Mouse (Mus musculus) lung, embryonic 16.5 days (tissue): ENCODE results near the gene Ccdc162. TPM values are rescaled to one million over a fixed set of nuclear protein-coding genes. Genes with fewer than 3 reads are reported as not detected.
"Not testable (repeated sequence)": the region's sequence is repeated elsewhere in the genome, so short reads cannot be mapped to it uniquely, and the experiment has no call there.

Experiments
- ATAC-seq: fragments of 200-750 bp; cut with Nextera tagmentation; 2 replicates; pipeline ENCODE4 v1.8.0; 2017; ENCODE audit warnings: low read depth, mild to moderate bottlenecking, moderate library complexity
- H3K27ac ChIP-seq: fragments of 300-500 bp; sonication (generic); 2 replicates; pipeline ENCODE4 v1.5.1; 2014; ENCODE audit warnings: mild to moderate bottlenecking, control low read depth, low read length
- H3K27me3 ChIP-seq: fragments of 300-500 bp; sonication (generic); 2 replicates; pipeline ENCODE4 v1.6.1; 2014; ENCODE audit warnings: low read depth, low read length, mixed read lengths; ENCODE audit not compliant: control insufficient read depth, insufficient read depth
- H3K36me3 ChIP-seq: fragments of 300-500 bp; sonication (generic); 2 replicates; pipeline ENCODE4 v1.6.1; 2014; ENCODE audit warnings: low read length; ENCODE audit not compliant: control insufficient read depth, insufficient read depth
- H3K4me1 ChIP-seq: fragments of 300-500 bp; sonication (generic); replicated peaks from 2 replicates; pipeline ENCODE4 v1.6.1; 2014; ENCODE audit warnings: low read length, mixed read lengths; ENCODE audit not compliant: control insufficient read depth, insufficient read depth
- H3K4me2 ChIP-seq: fragments of 300-500 bp; sonication (generic); 2 replicates; pipeline ENCODE4 v1.6.1; 2014; ENCODE audit warnings: low read depth, low read length, control low read depth
- H3K4me3 ChIP-seq: fragments of 300-500 bp; sonication (generic); 2 replicates; pipeline ENCODE4 v1.5.1; 2014; ENCODE audit warnings: mild to moderate bottlenecking, low read length, control low read depth
- H3K9ac ChIP-seq: fragments of 300-500 bp; sonication (generic); 2 replicates; pipeline ENCODE4 v1.6.1; 2014; ENCODE audit warnings: low read length, control low read depth
- H3K9me3 ChIP-seq: fragments of 300-500 bp; sonication (generic); 2 replicates; pipeline ENCODE4 v1.6.1; 2016; ENCODE audit warnings: low read length; ENCODE audit not compliant: control insufficient read depth
- WGBS: fragments of 180-500 bp; shearing (Covaris S2); extraction: QIAGEN DNeasy Blood & Tissue Kit; methylation state at CpG from one replicate; pipeline ENCODE4 v1.1.7; 2014; 5-methylcytosine and 5-hydroxymethylcytosine counted together
- polyA plus RNA-seq: library from polyadenylated mRNA; unstranded; fragments of >200 nt; fragmentation: Nextera tagmentation; extraction: Ambion mirVana; gene quantifications from 2 replicates; pipeline ENCODE4 v1.2.1, GENCODE M21; 2015

The Ccdc162 gene
- polyA plus RNA-seq, 1 experiment from 2014 or later, result 1.3 TPM

DNA sequence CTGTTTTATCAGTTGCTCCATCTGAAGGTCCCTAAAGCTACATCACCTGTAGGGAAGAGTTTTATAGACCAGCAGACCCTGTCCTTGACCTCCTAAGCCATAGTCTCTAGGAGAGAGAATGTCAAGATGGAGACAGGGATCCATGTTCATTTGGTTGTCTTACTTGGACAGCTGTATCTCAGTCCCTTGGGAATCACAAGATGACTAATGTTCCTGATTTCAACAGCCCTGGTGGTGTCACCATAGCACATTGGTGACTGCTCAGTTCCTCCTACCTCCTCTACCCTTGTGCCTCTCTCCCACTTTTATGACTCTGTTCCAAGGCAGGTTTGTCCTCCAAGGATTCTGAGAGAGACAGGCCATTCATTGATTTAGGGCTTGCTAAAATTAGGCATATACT, 201.5 kb downstream of the Ccdc162 start:
- Histone ChIP-seq H3K9ac (no peak overlapping the region), H3K4me3 (no peak overlapping the region), H3K36me3 (no peaks in the 10 kb centered on the region), H3K4me1 (0 out of 2 replicates have a peak, but pooled peaks cover 4% of the 10 kb centered on the region), H3K27me3 (no peaks in the 10 kb centered on the region), H3K4me2 (no peak overlapping the region), H3K9me3 (no peaks in the 10 kb centered on the region), H3K27ac (no peak overlapping the region)
- ATAC-seq, result no peak

DNA sequence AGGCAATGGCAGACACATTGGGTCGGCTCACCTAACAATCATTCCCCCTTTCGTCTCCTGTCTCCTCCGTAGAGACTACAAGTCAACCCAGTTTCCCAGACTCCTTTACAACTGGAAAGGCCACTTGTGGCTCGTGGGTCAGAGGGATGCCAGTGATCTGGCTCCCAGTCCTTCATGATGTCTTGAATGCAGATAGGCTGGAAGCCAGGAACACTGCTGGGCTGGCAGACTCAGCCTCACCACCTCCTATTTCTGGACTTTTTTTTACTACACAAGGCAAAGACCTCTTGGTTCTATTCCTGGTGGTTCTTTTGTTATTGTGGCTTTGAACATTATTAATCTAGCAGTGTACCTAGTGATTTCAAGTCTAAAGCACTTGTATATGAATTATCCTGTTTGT, 202.1 kb downstream of the Ccdc162 start:
- Histone ChIP-seq H3K27me3 (no peaks in the 10 kb centered on the region), H3K9ac (no peak overlapping the region), H3K36me3 (no peaks in the 10 kb centered on the region), H3K9me3 (no peaks in the 10 kb centered on the region), H3K4me3 (no peak overlapping the region), H3K27ac (no peak overlapping the region), H3K4me1 (0 out of 2 replicates have a peak, but pooled peaks cover 4% of the 10 kb centered on the region), H3K4me2 (no peak overlapping the region)
- ATAC-seq, result no peak
- 67% methylated on average over 4 of the region's 4 CpGs for WGBS

DNA sequence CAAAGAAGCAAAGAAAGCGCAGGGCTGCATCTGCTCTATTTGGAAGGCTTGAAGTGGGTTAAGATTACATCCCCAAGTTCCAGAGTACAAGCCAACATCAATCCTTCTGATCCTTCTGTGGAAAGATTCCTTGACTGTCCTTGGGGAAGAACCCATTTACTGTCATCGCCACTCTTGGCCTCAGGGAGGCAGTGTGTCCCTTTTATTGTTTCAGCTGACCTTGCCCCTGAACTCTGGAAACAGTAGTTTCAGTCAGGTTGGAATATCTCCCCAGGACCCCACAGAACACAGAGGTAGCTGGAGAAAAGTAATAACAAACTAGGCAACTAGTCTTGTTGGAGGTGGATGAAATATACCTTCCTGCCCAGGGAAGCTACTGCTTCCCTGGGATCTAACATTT, 207.3 kb downstream of the Ccdc162 start:
- Histone ChIP-seq H3K4me1 (no peaks in the 10 kb centered on the region), H3K27ac (no peak overlapping the region), H3K36me3 (no peaks in the 10 kb centered on the region), H3K9ac (no peak overlapping the region), H3K4me2 (no peak overlapping the region), H3K4me3 (no peak overlapping the region), H3K27me3 (no peaks in the 10 kb centered on the region), H3K9me3 (no peaks in the 10 kb centered on the region)
- WGBS, result 27% methylated on average over 2 of the region's 2 CpGs
- no peak for ATAC-seq

- peak; percentile 62 for ATAC-seq
- WGBS, result 0% methylated on average over 3 of the region's 3 CpGs
- not testable (repeated sequence) for H3K9ac ChIP-seq, H3K4me3 ChIP-seq, H3K4me1 ChIP-seq, H3K27me3 ChIP-seq, H3K4me2 ChIP-seq, H3K9me3 ChIP-seq, H3K36me3 ChIP-seq, H3K27ac ChIP-seq
Observed at GRCm38 (mm10) chr10:41505446-41505845, 211.0 kb downstream of the Ccdc162 start.

DNA sequence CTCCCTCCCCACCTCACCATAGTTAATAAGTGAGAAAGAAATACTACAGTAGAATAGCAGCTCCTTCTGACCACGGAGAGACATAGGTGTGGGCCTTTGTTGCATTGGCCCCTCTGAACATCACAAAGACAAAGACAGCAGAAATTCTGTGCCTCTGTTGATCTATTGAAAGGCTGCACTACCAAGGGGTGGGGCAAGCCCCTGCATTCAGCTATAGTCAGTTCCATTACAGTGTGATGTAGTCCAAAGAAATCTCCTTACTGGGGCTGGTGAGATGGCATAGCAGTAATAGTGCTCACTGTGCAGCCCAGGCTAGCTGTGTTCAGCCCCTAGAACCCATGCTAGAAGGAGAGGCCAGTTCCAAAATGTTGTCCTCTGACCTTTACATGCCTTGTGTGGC, 211.4 kb downstream of the Ccdc162 start:
- Histone ChIP-seq H3K4me3 (no peak overlapping the region), H3K9ac (no peak overlapping the region), H3K9me3 (no peaks in the 10 kb centered on the region), H3K4me2 (no peak overlapping the region), H3K27ac (no peak overlapping the region), H3K36me3 (no peaks in the 10 kb centered on the region), H3K4me1 (no peaks in the 10 kb centered on the region), H3K27me3 (no peaks in the 10 kb centered on the region)
- no peak for ATAC-seq
- 71% methylated on average over 1 of the region's 1 CpGs for WGBS

GRCm38 (mm10) chr10:41500941-41501340, 215.5 kb downstream of the Ccdc162 start:
- Histone ChIP-seq H3K9ac (no peak overlapping the region), H3K4me2 (no peak overlapping the region), H3K4me1 (no peaks in the 10 kb centered on the region), H3K27ac (no peak overlapping the region), H3K27me3 (no peaks in the 10 kb centered on the region), H3K4me3 (no peak overlapping the region), H3K36me3 (no peaks in the 10 kb centered on the region), H3K9me3 (no peaks in the 10 kb centered on the region)
- WGBS, result 50% methylated on average over 4 of the region's 4 CpGs
- no peak for ATAC-seq

DNA sequence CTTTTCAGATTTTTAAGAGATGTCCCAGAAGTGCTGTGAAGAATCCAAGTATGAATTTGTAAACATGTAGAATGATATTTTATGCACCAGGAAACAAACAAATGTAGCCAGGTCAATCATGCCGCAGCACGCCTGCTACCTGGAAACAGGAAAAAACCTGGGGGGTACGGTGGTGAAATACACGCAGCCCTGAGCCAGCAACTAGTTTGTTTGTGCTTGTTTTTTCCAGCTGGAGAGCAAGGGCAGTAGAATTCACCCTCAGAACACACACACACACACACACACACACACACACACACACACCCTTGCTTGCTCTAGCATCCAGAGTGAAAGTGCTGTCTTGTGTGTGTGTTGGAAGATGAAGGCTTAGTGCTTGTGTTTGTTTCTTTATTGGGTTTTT, 225.3 kb downstream of the Ccdc162 start:
- WGBS, result 24% methylated on average over 4 of the region's 4 CpGs
- no peak for ATAC-seq

DNA sequence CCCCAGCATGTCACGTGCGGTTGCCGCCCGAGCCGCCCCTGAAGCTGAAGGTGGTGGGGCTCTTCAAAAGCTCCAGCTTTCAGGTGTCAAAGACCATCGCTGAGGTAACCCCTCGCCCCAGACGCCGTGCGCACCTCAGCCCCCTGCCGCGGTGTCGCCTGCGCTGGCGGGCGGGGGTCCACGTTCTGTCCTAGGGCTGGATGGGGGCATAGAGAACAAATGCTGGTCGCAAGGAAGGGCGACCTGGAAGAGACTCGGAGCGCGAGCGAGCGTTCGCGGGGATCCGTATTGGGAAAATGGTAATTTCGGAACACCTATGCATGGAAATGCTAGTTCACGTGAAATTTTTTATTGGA, 225.9 kb downstream of the Ccdc162 start:
- no peak; the same call in 1 of the 2 replicates for ATAC-seq
- H3K27me3 ChIP-seq, result no peaks in the 10 kb centered on the region

More for the DNA sequence above, 225.3 kb downstream of the Ccdc162 start:
- Histone ChIP-seq H3K9me3 (no peaks in the 10 kb centered on the region), H3K4me2 (no peak overlapping the region), H3K27ac (no peak overlapping the region), H3K9ac (no peak overlapping the region), H3K4me3 (no peak overlapping the region), H3K27me3 (no peaks in the 10 kb centered on the region), H3K36me3 (peaks cover 17% of the 10 kb centered on the region), H3K4me1 (peaks cover 17% of the 10 kb centered on the region)

DNA sequence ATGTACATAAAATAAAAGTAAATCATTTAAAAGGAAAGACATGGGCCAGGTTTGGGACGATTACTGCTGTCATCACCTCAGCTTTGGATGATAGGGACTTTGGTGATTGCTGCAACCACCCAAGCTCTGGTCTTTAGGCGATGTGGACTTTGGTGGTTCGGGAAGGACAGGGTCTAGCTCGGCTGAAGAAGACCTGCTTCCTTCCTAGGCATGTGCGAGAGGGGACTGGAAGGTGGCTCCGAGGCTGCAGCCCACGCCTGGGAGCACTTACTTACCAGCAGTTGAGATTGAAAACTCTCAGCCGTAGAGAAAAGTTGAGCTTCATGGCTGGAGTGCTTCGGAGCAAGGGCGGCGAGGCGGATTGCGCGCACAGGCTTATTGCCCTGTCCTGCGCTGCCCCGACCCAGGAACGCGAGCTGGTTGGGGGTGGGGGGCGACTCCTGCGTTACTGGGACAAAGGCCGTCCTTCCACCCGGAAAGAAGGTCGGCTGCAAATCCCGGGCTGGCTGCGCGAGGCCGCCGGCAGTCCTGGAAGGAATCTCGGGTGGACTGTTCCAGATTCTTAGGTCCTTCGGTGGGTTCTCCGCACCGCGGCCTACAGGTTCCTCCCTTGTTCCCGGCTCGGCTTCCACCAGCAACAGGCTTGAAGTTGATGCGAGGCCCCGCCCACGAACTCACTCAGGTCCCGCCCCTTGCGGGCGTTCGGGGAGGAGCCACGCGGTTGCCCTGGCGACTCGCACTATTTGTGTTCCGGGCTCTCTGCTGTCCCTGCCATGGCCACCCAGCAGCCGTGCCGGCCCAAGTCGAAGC, 226.5 kb downstream of the Ccdc162 start, which contains the start of the genes Smpd2 and Ppil6:
Smpd2 (minus strand) TSS at position 662 of the 810 bp plus-strand sequence.
Ppil6 (plus strand) TSS at position 732 of the 810 bp plus-strand sequence.
- peak within 1 kb of the TSS; percentile 82 for H3K9ac ChIP-seq
- WGBS, result under 1% methylated on average over 50 of the region's 50 CpGs
- H3K4me1 ChIP-seq, result peaks cover 17% of the 10 kb centered on the region
- H3K4me2 ChIP-seq, result peak within 1 kb of the TSS; percentile 100
- no peaks in the 10 kb centered on the region for H3K27me3 ChIP-seq
- H3K4me3 ChIP-seq, result peak within 1 kb of the TSS; percentile 77
- H3K9me3 ChIP-seq, result no peaks in the 10 kb centered on the region
- peak; percentile 95 for ATAC-seq
- H3K36me3 ChIP-seq, result peaks cover 23% of the 10 kb centered on the region
- H3K27ac ChIP-seq, result peak within 1 kb of the TSS; percentile 88

More for the DNA sequence above, 225.9 kb downstream of the Ccdc162 start:
- Histone ChIP-seq H3K9me3 (no peaks in the 10 kb centered on the region), H3K4me3 (peak overlapping the region; percentile 77), H3K9ac (peak overlapping the region; percentile 82), H3K27ac (no peak overlapping the region), H3K4me2 (peak overlapping the region; percentile 100), H3K4me1 (peaks cover 17% of the 10 kb centered on the region), H3K36me3 (peaks cover 19% of the 10 kb centered on the region)
- WGBS, result under 1% methylated on average over 29 of the region's 29 CpGs
